Mouse (Mus musculus): ENCODE data around the gene Shq1. TPM values are rescaled to one million over a fixed set of nuclear protein-coding genes. Genes with fewer than 3 reads are reported as not detected.

Shq1 gene
- polyA plus RNA-seq, 1 experiment from 2014 or later: 16.0 TPM

- no peaks in the 10 kb centered on the region for H3K4me1 ChIP-seq (ENCODE audit: control insufficient read depth, insufficient read depth, low read length)
- no peak for ATAC-seq (ENCODE audit: insufficient number of reproducible peaks, insufficient read depth, low FRiP score, low read depth)
- no peak overlapping the region for H3K4me2 ChIP-seq (replicated peaks; ENCODE audit: low read depth, low read length)
- peaks cover 15% of the 10 kb centered on the region for H3K36me3 ChIP-seq (ENCODE audit: control insufficient read depth, insufficient read depth, low read length)
- no peaks in the 10 kb centered on the region for H3K27me3 ChIP-seq (ENCODE audit: control insufficient read depth, insufficient read depth, low read length)
- no peak overlapping the region for H3K4me3 ChIP-seq (ENCODE audit: low read depth, low read length)
- H3K9me3 ChIP-seq (ENCODE audit: control insufficient read depth, low read depth, low read length): no peaks in the 10 kb centered on the region
- WGBS: 87% methylated on average over 5 of the region's 5 CpGs
- H3K9ac ChIP-seq (replicated peaks; ENCODE audit: low read depth, low read length): no peak overlapping the region
- no peak overlapping the region for H3K27ac ChIP-seq (ENCODE audit: low read length)
Measured at GRCm38 (mm10) chr6:100660395-100660794, 10.6 kb downstream of the Shq1 start.

GRCm38 (mm10) chr6:100652535-100652934, 18.4 kb downstream of the Shq1 start:
- Histone ChIP-seq H3K27me3 (ENCODE audit: control insufficient read depth, insufficient read depth, low read length) (no peaks in the 10 kb centered on the region), H3K4me1 (ENCODE audit: control insufficient read depth, insufficient read depth, low read length) (no peaks in the 10 kb centered on the region), H3K4me3 (ENCODE audit: low read depth, low read length) (no peak overlapping the region), H3K9me3 (ENCODE audit: control insufficient read depth, low read depth, low read length) (no peaks in the 10 kb centered on the region), H3K4me2 (replicated peaks; ENCODE audit: low read depth, low read length) (no peak overlapping the region), H3K36me3 (ENCODE audit: control insufficient read depth, insufficient read depth, low read length) (0 out of 2 replicates have a peak, but pooled peaks cover 2% of the 10 kb centered on the region), H3K27ac (ENCODE audit: low read length) (no peak overlapping the region), H3K9ac (replicated peaks; ENCODE audit: low read depth, low read length) (no peak overlapping the region)
- WGBS: 80% methylated on average over 3 of the region's 3 CpGs
- ATAC-seq (ENCODE audit: insufficient number of reproducible peaks, insufficient read depth, low FRiP score, low read depth): no peak

GRCm38 (mm10) chr6:100647196-100647595, 23.8 kb downstream of the Shq1 start:
- ATAC-seq (ENCODE audit: insufficient number of reproducible peaks, insufficient read depth, low FRiP score, low read depth): no peak
- no peaks in the 10 kb centered on the region for H3K27me3 ChIP-seq (ENCODE audit: control insufficient read depth, insufficient read depth, low read length)
- no peak overlapping the region for H3K4me3 ChIP-seq (ENCODE audit: low read depth, low read length)
- H3K9ac ChIP-seq (replicated peaks; ENCODE audit: low read depth, low read length): no peak overlapping the region
- no peak overlapping the region for H3K27ac ChIP-seq (ENCODE audit: low read length)
- 0 out of 2 replicates have a peak, but pooled peaks cover 2% of the 10 kb centered on the region for H3K36me3 ChIP-seq (ENCODE audit: control insufficient read depth, insufficient read depth, low read length)
- no peaks in the 10 kb centered on the region for H3K9me3 ChIP-seq (ENCODE audit: control insufficient read depth, low read depth, low read length)
- peaks cover 6% of the 10 kb centered on the region; the same call in 1 of the 2 replicates for H3K4me1 ChIP-seq (ENCODE audit: control insufficient read depth, insufficient read depth, low read length)
- 80% methylated on average over 5 of the region's 5 CpGs for WGBS
- H3K4me2 ChIP-seq (replicated peaks; ENCODE audit: low read depth, low read length): no peak overlapping the region

- no peaks in the 10 kb centered on the region for H3K9me3 ChIP-seq (ENCODE audit: control insufficient read depth, low read depth, low read length)
- peak overlapping the region; percentile 18; the same call in 1 of the 2 replicates for H3K4me2 ChIP-seq (replicated peaks; ENCODE audit: low read depth, low read length)
- H3K27ac ChIP-seq (ENCODE audit: low read length): peak overlapping the region; percentile 45; the same call in 1 of the 2 replicates
- no peak overlapping the region for H3K9ac ChIP-seq (replicated peaks; ENCODE audit: low read depth, low read length)
- H3K27me3 ChIP-seq (ENCODE audit: control insufficient read depth, insufficient read depth, low read length): no peaks in the 10 kb centered on the region
- 40% methylated on average over 11 of the region's 11 CpGs for WGBS
- 0 out of 2 replicates have a peak, but pooled peaks cover 2% of the 10 kb centered on the region for H3K36me3 ChIP-seq (ENCODE audit: control insufficient read depth, insufficient read depth, low read length)
- ATAC-seq (ENCODE audit: insufficient number of reproducible peaks, insufficient read depth, low FRiP score, low read depth): peak; percentile 69; the same call in 1 of the 2 replicates
- H3K4me1 ChIP-seq (ENCODE audit: control insufficient read depth, insufficient read depth, low read length): peaks cover 6% of the 10 kb centered on the region; the same call in 1 of the 2 replicates
- H3K4me3 ChIP-seq (ENCODE audit: low read depth, low read length): no peak overlapping the region
Measured at GRCm38 (mm10) chr6:100645469-100646201, 25.3 kb downstream of the Shq1 start.

- H3K9me3 ChIP-seq (ENCODE audit: control insufficient read depth, low read depth, low read length): no peaks in the 10 kb centered on the region
Measured at GRCm38 (mm10) chr6:100644631-100645030, 26.3 kb downstream of the Shq1 start.

GRCm38 (mm10) chr6:100642786-100643185, 28.2 kb downstream of the Shq1 start:
- no peak for ATAC-seq (ENCODE audit: insufficient number of reproducible peaks, insufficient read depth, low FRiP score, low read depth)
- H3K9ac ChIP-seq (replicated peaks; ENCODE audit: low read depth, low read length): no peak overlapping the region
- 0 out of 2 replicates have a peak, but pooled peaks cover 2% of the 10 kb centered on the region for H3K36me3 ChIP-seq (ENCODE audit: control insufficient read depth, insufficient read depth, low read length)
- H3K4me2 ChIP-seq (replicated peaks; ENCODE audit: low read depth, low read length): no peak overlapping the region
- H3K9me3 ChIP-seq (ENCODE audit: control insufficient read depth, low read depth, low read length): no peaks in the 10 kb centered on the region
- WGBS: 68% methylated on average over 2 of the region's 2 CpGs
- no peak overlapping the region for H3K27ac ChIP-seq (ENCODE audit: low read length)
- no peaks in the 10 kb centered on the region for H3K27me3 ChIP-seq (ENCODE audit: control insufficient read depth, insufficient read depth, low read length)
- H3K4me3 ChIP-seq (ENCODE audit: low read depth, low read length): no peak overlapping the region
- H3K4me1 ChIP-seq (ENCODE audit: control insufficient read depth, insufficient read depth, low read length): peaks cover 6% of the 10 kb centered on the region; the same call in 1 of the 2 replicates

More at GRCm38 (mm10) chr6:100644631-100645030, 26.3 kb downstream of the Shq1 start:
- H3K27me3 ChIP-seq (ENCODE audit: control insufficient read depth, insufficient read depth, low read length): no peaks in the 10 kb centered on the region
- no peak for ATAC-seq (ENCODE audit: insufficient number of reproducible peaks, insufficient read depth, low FRiP score, low read depth)
- 85% methylated on average over 15 of the region's 15 CpGs for WGBS
- H3K36me3 ChIP-seq (ENCODE audit: control insufficient read depth, insufficient read depth, low read length): 0 out of 2 replicates have a peak, but pooled peaks cover 2% of the 10 kb centered on the region
- no peak overlapping the region for H3K27ac ChIP-seq (ENCODE audit: low read length)
- H3K4me2 ChIP-seq (replicated peaks; ENCODE audit: low read depth, low read length): no peak overlapping the region
- H3K4me1 ChIP-seq (ENCODE audit: control insufficient read depth, insufficient read depth, low read length): peaks cover 6% of the 10 kb centered on the region; the same call in 1 of the 2 replicates
- H3K4me3 ChIP-seq (ENCODE audit: low read depth, low read length): no peak overlapping the region
- no peak overlapping the region for H3K9ac ChIP-seq (replicated peaks; ENCODE audit: low read depth, low read length)

GRCm38 (mm10) chr6:100640591-100640990, 30.4 kb downstream of the Shq1 start:
- Histone ChIP-seq H3K4me1 (ENCODE audit: control insufficient read depth, insufficient read depth, low read length) (peaks cover 3% of the 10 kb centered on the region; the same call in 1 of the 2 replicates), H3K4me3 (ENCODE audit: low read depth, low read length) (no peak overlapping the region), H3K27me3 (ENCODE audit: control insufficient read depth, insufficient read depth, low read length) (no peaks in the 10 kb centered on the region), H3K4me2 (replicated peaks; ENCODE audit: low read depth, low read length) (no peak overlapping the region), H3K9ac (replicated peaks; ENCODE audit: low read depth, low read length) (no peak overlapping the region), H3K27ac (ENCODE audit: low read length) (no peak overlapping the region), H3K9me3 (ENCODE audit: control insufficient read depth, low read depth, low read length) (no peaks in the 10 kb centered on the region), H3K36me3 (ENCODE audit: control insufficient read depth, insufficient read depth, low read length) (no peaks in the 10 kb centered on the region)
- ATAC-seq (ENCODE audit: insufficient number of reproducible peaks, insufficient read depth, low FRiP score, low read depth): no peak
- 92% methylated on average over 1 of the region's 1 CpGs for WGBS

- Histone ChIP-seq H3K4me3 (ENCODE audit: low read depth, low read length) (no peak overlapping the region), H3K4me2 (replicated peaks; ENCODE audit: low read depth, low read length) (no peak overlapping the region), H3K9ac (replicated peaks; ENCODE audit: low read depth, low read length) (no peak overlapping the region), H3K36me3 (ENCODE audit: control insufficient read depth, insufficient read depth, low read length) (no peaks in the 10 kb centered on the region; the same call in 1 of the 2 replicates), H3K27me3 (ENCODE audit: control insufficient read depth, insufficient read depth, low read length) (no peaks in the 10 kb centered on the region), H3K4me1 (ENCODE audit: control insufficient read depth, insufficient read depth, low read length) (no peaks in the 10 kb centered on the region), H3K9me3 (ENCODE audit: control insufficient read depth, low read depth, low read length) (no peaks in the 10 kb centered on the region), H3K27ac (ENCODE audit: low read length) (no peak overlapping the region)
- 68% methylated on average over 6 of the region's 6 CpGs for WGBS
- no peak for ATAC-seq (ENCODE audit: insufficient number of reproducible peaks, insufficient read depth, low FRiP score, low read depth)
Measured at GRCm38 (mm10) chr6:100629086-100629485, 41.9 kb downstream of the Shq1 start.
